Mouse (Mus musculus) stomach, embryonic 15.5 days (tissue): Measurements from ENCODE around the gene Fam180a. TPM values are rescaled to one million over a fixed set of nuclear protein-coding genes. Genes with fewer than 3 reads are reported as not detected.

Experiments used
- ATAC-seq: fragments of 200-750 bp; cut with Nextera tagmentation; 2 replicates; pipeline ENCODE4 v1.8.0; 2017; ENCODE audit warnings: low read depth, moderate number of reproducible peaks, moderate TSS enrichment; ENCODE audit not compliant: insufficient read depth, low FRiP score
- H3K27ac ChIP-seq: fragments of 300-500 bp; sonication (generic); 2 replicates; pipeline ENCODE4 v1.5.1; 2015; ENCODE audit warnings: mild to moderate bottlenecking, inconsistent platforms
- H3K27me3 ChIP-seq: fragments of 300-500 bp; sonication (generic); replicated peaks from 2 replicates; pipeline ENCODE4 v1.6.1; 2015; ENCODE audit warnings: inconsistent platforms
- H3K36me3 ChIP-seq: fragments of 300-500 bp; sonication (generic); 2 replicates; pipeline ENCODE4 v1.6.1; 2015; ENCODE audit warnings: inconsistent platforms
- H3K4me1 ChIP-seq: fragments of 300-500 bp; sonication (generic); 2 replicates; pipeline ENCODE4 v1.6.1; 2015; ENCODE audit warnings: inconsistent platforms
- H3K4me2 ChIP-seq: fragments of 300-500 bp; sonication (generic); 2 replicates; pipeline ENCODE4 v1.6.1; 2015; ENCODE audit warnings: mild to moderate bottlenecking, inconsistent platforms
- H3K4me3 ChIP-seq: fragments of 300-500 bp; sonication (generic); replicated peaks from 2 replicates; pipeline ENCODE4 v1.5.1; 2015; ENCODE audit warnings: inconsistent platforms
- H3K9ac ChIP-seq: fragments of 300-500 bp; sonication (generic); 2 replicates; pipeline ENCODE4 v1.6.1; 2015; ENCODE audit warnings: inconsistent platforms
- H3K9me3 ChIP-seq: fragments of 300-500 bp; sonication (generic); 2 replicates; pipeline ENCODE4 v1.6.1; 2016; ENCODE audit warnings: inconsistent platforms
- whole genome bisulfite sequencing: fragments of 180-500 bp; shearing (Covaris S2); methylation state at CpG from one replicate; pipeline ENCODE4 v1.1.7; 2015; 5-methylcytosine and 5-hydroxymethylcytosine counted together
- polyA plus RNA-seq: library from polyadenylated mRNA; unstranded; fragments of >200 nt; fragmentation: Nextera tagmentation; extraction: Ambion mirVana; gene quantifications from 2 replicates; pipeline ENCODE4 v1.2.1, GENCODE M21; 2015

Fam180a gene
- polyA plus RNA-seq, 1 experiment from 2014 or later = 2.4 TPM

- Histone ChIP-seq H3K4me3 (no peak overlapping the region), H3K9me3 (no peaks in the 10 kb centered on the region), H3K4me2 (no peak overlapping the region), H3K27ac (no peak overlapping the region), H3K4me1 (no peaks in the 10 kb centered on the region), H3K27me3 (no peaks in the 10 kb centered on the region), H3K9ac (no peak overlapping the region), H3K36me3 (no peaks in the 10 kb centered on the region)
- 38% methylated on average over 3 of the region's 3 CpGs for whole genome bisulfite sequencing
- no peak for ATAC-seq
Measured at GRCm38 (mm10) chr6:35338640-35339039, 12.7 kb upstream of the Fam180a start.

DNA sequence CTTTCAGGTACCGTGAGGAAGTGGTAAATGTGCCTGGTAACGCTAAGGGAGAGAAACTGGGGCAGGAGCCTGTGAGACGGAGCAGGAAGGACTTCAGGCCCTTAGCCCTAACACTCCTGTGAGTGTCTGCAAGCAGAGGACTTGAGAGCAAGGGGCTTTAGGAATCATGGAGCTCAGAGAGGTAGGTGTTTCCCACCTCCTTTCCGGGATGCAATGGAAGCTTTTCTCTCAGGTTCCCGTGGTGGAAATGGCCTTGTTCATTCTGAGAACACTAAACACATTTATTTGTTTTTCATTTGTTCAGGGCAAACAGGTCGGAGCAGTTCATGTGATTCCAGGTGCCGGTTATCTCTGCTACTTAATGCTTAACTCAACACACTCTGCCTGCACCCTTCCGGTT lies 11.9 kb upstream of the Fam180a start:
- no peaks in the 10 kb centered on the region for H3K36me3 ChIP-seq
- no peak overlapping the region for H3K27ac ChIP-seq
- WGBS = 64% methylated on average over 8 of the region's 8 CpGs
- no peak overlapping the region for H3K4me2 ChIP-seq
- H3K27me3 ChIP-seq = no peaks in the 10 kb centered on the region
- no peak overlapping the region for H3K4me3 ChIP-seq
- no peaks in the 10 kb centered on the region for H3K9me3 ChIP-seq
- no peaks in the 10 kb centered on the region for H3K4me1 ChIP-seq
- ATAC-seq = no peak
- no peak overlapping the region for H3K9ac ChIP-seq

DNA sequence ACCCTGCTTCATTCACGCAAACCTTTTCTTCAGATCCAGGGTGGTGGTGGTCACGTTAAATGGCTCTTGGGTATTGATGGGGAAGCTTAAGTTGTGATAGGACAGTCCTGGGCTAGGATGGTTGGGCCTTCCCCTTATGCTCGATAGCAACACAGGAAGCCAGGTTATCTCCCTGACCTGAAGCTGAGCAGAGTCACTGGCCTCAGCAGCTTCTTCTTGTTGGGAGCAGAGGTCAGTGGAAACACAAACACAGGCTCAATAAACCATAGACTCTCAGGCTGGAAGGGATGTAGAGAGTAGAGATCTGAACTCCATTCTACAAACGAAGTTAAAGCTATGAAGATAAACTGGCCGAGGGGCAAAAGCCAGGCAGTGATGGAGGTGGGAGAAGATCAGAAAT lies 9.5 kb upstream of the Fam180a start:
- Histone ChIP-seq H3K27ac (no peak overlapping the region), H3K9me3 (no peaks in the 10 kb centered on the region), H3K36me3 (no peaks in the 10 kb centered on the region), H3K9ac (no peak overlapping the region), H3K27me3 (no peaks in the 10 kb centered on the region), H3K4me3 (no peak overlapping the region), H3K4me1 (no peaks in the 10 kb centered on the region), H3K4me2 (no peak overlapping the region)
- no peak for ATAC-seq
- WGBS = 49% methylated on average over 5 of the region's 5 CpGs

GRCm38 (mm10) chr6:35334278-35334677 lies 8.3 kb upstream of the Fam180a start:
- no peaks in the 10 kb centered on the region for H3K9me3 ChIP-seq
- 74% methylated on average over 4 of the region's 4 CpGs for WGBS
- H3K4me3 ChIP-seq = no peak overlapping the region
- no peaks in the 10 kb centered on the region for H3K36me3 ChIP-seq
- no peak overlapping the region for H3K9ac ChIP-seq
- H3K27ac ChIP-seq = no peak overlapping the region
- H3K4me1 ChIP-seq = no peaks in the 10 kb centered on the region
- ATAC-seq = no peak
- H3K27me3 ChIP-seq = no peaks in the 10 kb centered on the region
- H3K4me2 ChIP-seq = no peak overlapping the region

GRCm38 (mm10) chr6:35333632-35334031 lies 7.7 kb upstream of the Fam180a start:
- 30% methylated on average over 3 of the region's 3 CpGs for WGBS
- H3K27ac ChIP-seq = no peak overlapping the region
- H3K4me3 ChIP-seq = no peak overlapping the region
- H3K27me3 ChIP-seq = no peaks in the 10 kb centered on the region
- no peaks in the 10 kb centered on the region for H3K36me3 ChIP-seq
- no peak overlapping the region for H3K4me2 ChIP-seq
- no peaks in the 10 kb centered on the region for H3K4me1 ChIP-seq
- no peak for ATAC-seq
- no peak overlapping the region for H3K9ac ChIP-seq
- H3K9me3 ChIP-seq = no peaks in the 10 kb centered on the region

GRCm38 (mm10) chr6:35330834-35331233 lies 4.9 kb upstream of the Fam180a start:
- Histone ChIP-seq H3K4me2 (no peak overlapping the region), H3K27me3 (no peaks in the 10 kb centered on the region), H3K4me3 (no peak overlapping the region), H3K27ac (no peak overlapping the region), H3K9ac (no peak overlapping the region), H3K9me3 (no peaks in the 10 kb centered on the region), H3K4me1 (no peaks in the 10 kb centered on the region), H3K36me3 (no peaks in the 10 kb centered on the region)
- WGBS = 47% methylated on average over 6 of the region's 6 CpGs
- no peak for ATAC-seq

DNA sequence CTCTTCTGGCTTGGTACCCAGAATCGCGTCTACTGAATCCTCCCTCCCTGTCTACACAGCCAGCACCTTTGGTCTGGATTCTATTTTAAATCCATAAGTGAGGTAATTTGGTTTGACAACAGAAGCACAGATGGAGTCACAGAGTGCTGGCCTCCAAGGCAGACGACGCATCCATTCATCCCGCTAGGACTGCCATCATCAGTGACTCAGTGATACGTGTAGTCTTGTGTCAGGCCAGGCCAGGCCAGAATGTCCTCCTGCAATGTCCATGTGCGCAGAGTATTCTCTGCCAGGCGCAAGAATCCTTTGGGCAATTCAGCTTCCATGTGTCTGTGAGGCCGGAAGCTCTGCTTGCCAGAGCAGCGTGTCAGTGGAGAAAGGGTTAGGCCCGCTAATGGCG lies 4.0 kb upstream of the Fam180a start:
- WGBS = 91% methylated on average over 12 of the region's 12 CpGs
- ATAC-seq = no peak
- no peaks in the 10 kb centered on the region for H3K36me3 ChIP-seq
- H3K27ac ChIP-seq = no peak overlapping the region
- no peak overlapping the region for H3K9ac ChIP-seq
- H3K4me1 ChIP-seq = no peaks in the 10 kb centered on the region
- H3K27me3 ChIP-seq = no peaks in the 10 kb centered on the region
- H3K9me3 ChIP-seq = no peaks in the 10 kb centered on the region
- H3K4me2 ChIP-seq = no peak overlapping the region
- no peak overlapping the region for H3K4me3 ChIP-seq

GRCm38 (mm10) chr6:35324306-35324705 lies 1.6 kb downstream of the Fam180a start:
- no peak for ATAC-seq
- Histone ChIP-seq H3K36me3 (no peaks in the 10 kb centered on the region), H3K27me3 (no peaks in the 10 kb centered on the region), H3K9me3 (no peaks in the 10 kb centered on the region), H3K4me1 (no peaks in the 10 kb centered on the region), H3K4me3 (no peak overlapping the region), H3K9ac (no peak overlapping the region), H3K4me2 (no peak overlapping the region), H3K27ac (no peak overlapping the region)
- 73% methylated on average over 9 of the region's 9 CpGs for WGBS

- Histone ChIP-seq H3K27me3 (no peaks in the 10 kb centered on the region), H3K36me3 (no peaks in the 10 kb centered on the region), H3K4me2 (no peak overlapping the region), H3K9ac (no peak overlapping the region), H3K4me3 (no peak overlapping the region), H3K27ac (no peak overlapping the region), H3K4me1 (no peaks in the 10 kb centered on the region), H3K9me3 (no peaks in the 10 kb centered on the region)
- no peak for ATAC-seq
- WGBS = 71% methylated on average over 1 of the region's 1 CpGs
Measured at GRCm38 (mm10) chr6:35323046-35323445, 2.9 kb downstream of the Fam180a start.

DNA sequence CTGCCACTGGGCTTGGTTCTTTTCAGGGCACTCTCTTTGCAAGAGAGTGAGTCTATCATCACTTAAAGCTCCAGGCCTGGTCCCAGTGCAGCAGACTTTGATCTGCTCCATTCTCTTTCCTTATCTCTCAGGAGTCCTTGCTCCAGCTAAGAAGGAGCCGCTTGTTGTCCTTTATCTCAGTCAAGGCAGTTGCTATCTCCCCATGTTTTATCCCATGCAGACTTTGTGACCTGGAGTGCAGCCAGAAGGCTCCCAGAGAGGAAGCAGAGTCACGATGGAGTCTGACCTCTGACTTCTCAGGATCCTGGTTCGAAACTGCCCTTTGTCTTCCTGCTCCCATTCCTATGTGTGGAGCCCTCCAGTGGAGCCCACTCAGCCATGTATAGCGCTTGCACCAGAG lies 4.8 kb downstream of the Fam180a start:
- ATAC-seq = no peak
- Histone ChIP-seq H3K4me1 (no peaks in the 10 kb centered on the region), H3K9me3 (no peaks in the 10 kb centered on the region), H3K36me3 (no peaks in the 10 kb centered on the region), H3K9ac (no peak overlapping the region), H3K27ac (no peak overlapping the region), H3K4me2 (no peak overlapping the region), H3K4me3 (no peak overlapping the region), H3K27me3 (no peaks in the 10 kb centered on the region)
- 55% methylated on average over 4 of the region's 4 CpGs for WGBS

- 70% methylated on average over 6 of the region's 6 CpGs for WGBS
- Histone ChIP-seq H3K9ac (no peak overlapping the region), H3K27ac (no peak overlapping the region), H3K4me3 (no peak overlapping the region), H3K27me3 (no peaks in the 10 kb centered on the region), H3K4me1 (no peaks in the 10 kb centered on the region), H3K4me2 (no peak overlapping the region), H3K36me3 (no peaks in the 10 kb centered on the region), H3K9me3 (no peaks in the 10 kb centered on the region)
- no peak for ATAC-seq
Measured at GRCm38 (mm10) chr6:35319850-35320249, 6.1 kb downstream of the Fam180a start.

GRCm38 (mm10) chr6:35313520-35313919 lies 12.4 kb downstream of the Fam180a start:
- WGBS = 89% methylated on average over 8 of the region's 8 CpGs

DNA sequence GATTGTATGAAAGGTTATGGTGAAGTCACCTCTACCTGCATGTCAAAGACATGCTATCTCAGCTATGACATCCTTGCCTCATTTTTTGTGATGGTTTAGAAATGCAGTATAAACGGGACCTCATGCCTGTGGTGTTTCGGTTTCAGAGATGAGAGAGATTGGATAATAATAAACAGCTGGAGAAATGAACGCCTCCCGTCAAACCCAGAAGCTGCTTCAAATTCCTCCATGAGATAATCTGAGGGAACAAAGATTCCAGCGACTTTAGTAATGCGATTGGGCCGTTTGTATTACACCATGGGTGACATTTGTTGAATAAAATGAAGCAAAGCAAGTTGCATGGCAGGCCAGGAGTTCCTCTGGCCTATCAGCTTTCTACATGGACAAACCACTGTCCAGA lies 16.5 kb downstream of the Fam180a start:
- Histone ChIP-seq H3K4me3 (no peak overlapping the region), H3K27ac (no peak overlapping the region), H3K36me3 (no peaks in the 10 kb centered on the region), H3K9me3 (no peaks in the 10 kb centered on the region), H3K4me2 (no peak overlapping the region), H3K9ac (no peak overlapping the region), H3K4me1 (no peaks in the 10 kb centered on the region), H3K27me3 (no peaks in the 10 kb centered on the region)
- ATAC-seq = no peak
- 55% methylated on average over 7 of the region's 7 CpGs for WGBS

More at GRCm38 (mm10) chr6:35313520-35313919, 12.4 kb downstream of the Fam180a start:
- H3K4me3 ChIP-seq = no peak overlapping the region
- no peaks in the 10 kb centered on the region for H3K27me3 ChIP-seq
- no peak for ATAC-seq
- H3K4me2 ChIP-seq = no peak overlapping the region
- no peaks in the 10 kb centered on the region for H3K36me3 ChIP-seq
- no peak overlapping the region for H3K9ac ChIP-seq
- H3K4me1 ChIP-seq = no peaks in the 10 kb centered on the region
- H3K9me3 ChIP-seq = no peaks in the 10 kb centered on the region
- no peak overlapping the region for H3K27ac ChIP-seq
